Mouse (Mus musculus) 3T3-L1 (cell line): ENCODE measurements around the gene Ahdc1.

Experiments
- DNase-seq: peaks from one replicate; pipeline ENCODE4 v3.0.0-alpha.2; 2015; ENCODE audit warnings: low read depth, low spot score

Gene Ahdc1

GRCm38 (mm10) chr4:133074070-133074819 is 63.2 kb downstream of the Ahdc1 start:
- no peak for DNase-seq

- DNase-seq, result no peak
These were observed 64.0 kb downstream of the Ahdc1 start for GRCm38 (mm10) chr4:133074894-133075572.

GRCm38 (mm10) chr4:133078947-133079346 is 67.9 kb downstream of the Ahdc1 start:
- no peak for DNase-seq

- no peak for DNase-seq
These were observed 68.5 kb downstream of the Ahdc1 start for GRCm38 (mm10) chr4:133079416-133080113.

GRCm38 (mm10) chr4:133080862-133081261 is 69.8 kb downstream of the Ahdc1 start:
- no peak for DNase-seq

GRCm38 (mm10) chr4:133082216-133082773 is 71.2 kb downstream of the Ahdc1 start:
- DNase-seq, result no peak

- DNase-seq, result no peak
These were observed 73.2 kb downstream of the Ahdc1 start for GRCm38 (mm10) chr4:133083991-133084861.

GRCm38 (mm10) chr4:133085011-133085782 is 74.1 kb downstream of the Ahdc1 start:
- DNase-seq, result no peak

- DNase-seq, result no peak
These were observed 74.8 kb downstream of the Ahdc1 start for GRCm38 (mm10) chr4:133085783-133086342.

- no peak for DNase-seq
These were observed 76.2 kb downstream of the Ahdc1 start for GRCm38 (mm10) chr4:133087177-133087714.

GRCm38 (mm10) chr4:133087835-133088234 is 76.8 kb downstream of the Ahdc1 start:
- no peak for DNase-seq

- peak; percentile 46 for DNase-seq
These were observed 78.3 kb downstream of the Ahdc1 start for GRCm38 (mm10) chr4:133089319-133089718.

- no peak for DNase-seq
These were observed 78.7 kb downstream of the Ahdc1 start for GRCm38 (mm10) chr4:133089802-133090201.

GRCm38 (mm10) chr4:133090276-133090719 is 79.2 kb downstream of the Ahdc1 start:
- DNase-seq, result no peak

- DNase-seq, result peak; percentile 45
These were observed 79.8 kb downstream of the Ahdc1 start for GRCm38 (mm10) chr4:133090720-133091458.

- no peak for DNase-seq
These were observed 80.4 kb downstream of the Ahdc1 start for GRCm38 (mm10) chr4:133091459-133091785.

- DNase-seq, result no peak
These were observed 81.4 kb downstream of the Ahdc1 start for GRCm38 (mm10) chr4:133092453-133092901.

GRCm38 (mm10) chr4:133093056-133093455 is 82.0 kb downstream of the Ahdc1 start:
- DNase-seq, result no peak

GRCm38 (mm10) chr4:133093481-133094033 is 82.5 kb downstream of the Ahdc1 start:
- no peak for DNase-seq
